Mouse (Mus musculus) stomach, embryonic 15.5 days (tissue): ENCODE measurements around the gene Camta2. TPM values are rescaled to one million over a fixed set of nuclear protein-coding genes. Genes with fewer than 3 reads are reported as not detected.
A peak's percentile ranks its signal among the peaks of the same experiment; 100 is the strongest.

Experiments used
- ATAC-seq: fragments of 200-750 bp; cut with Nextera tagmentation; 2 replicates; pipeline ENCODE4 v1.8.0; 2017; ENCODE audit warnings: low read depth, moderate number of reproducible peaks, moderate TSS enrichment; ENCODE audit not compliant: insufficient read depth, low FRiP score
- H3K27ac ChIP-seq: fragments of 300-500 bp; sonication (generic); 2 replicates; pipeline ENCODE4 v1.5.1; 2015; ENCODE audit warnings: mild to moderate bottlenecking, inconsistent platforms
- H3K27me3 ChIP-seq: fragments of 300-500 bp; sonication (generic); replicated peaks from 2 replicates; pipeline ENCODE4 v1.6.1; 2015; ENCODE audit warnings: inconsistent platforms
- H3K36me3 ChIP-seq: fragments of 300-500 bp; sonication (generic); 2 replicates; pipeline ENCODE4 v1.6.1; 2015; ENCODE audit warnings: inconsistent platforms
- H3K4me1 ChIP-seq: fragments of 300-500 bp; sonication (generic); 2 replicates; pipeline ENCODE4 v1.6.1; 2015; ENCODE audit warnings: inconsistent platforms
- H3K4me2 ChIP-seq: fragments of 300-500 bp; sonication (generic); 2 replicates; pipeline ENCODE4 v1.6.1; 2015; ENCODE audit warnings: mild to moderate bottlenecking, inconsistent platforms
- H3K4me3 ChIP-seq: fragments of 300-500 bp; sonication (generic); replicated peaks from 2 replicates; pipeline ENCODE4 v1.5.1; 2015; ENCODE audit warnings: inconsistent platforms
- H3K9ac ChIP-seq: fragments of 300-500 bp; sonication (generic); 2 replicates; pipeline ENCODE4 v1.6.1; 2015; ENCODE audit warnings: inconsistent platforms
- H3K9me3 ChIP-seq: fragments of 300-500 bp; sonication (generic); 2 replicates; pipeline ENCODE4 v1.6.1; 2016; ENCODE audit warnings: inconsistent platforms
- WGBS: fragments of 180-500 bp; shearing (Covaris S2); methylation state at CpG from one replicate; pipeline ENCODE4 v1.1.7; 2015; 5-methylcytosine and 5-hydroxymethylcytosine counted together
- polyA plus RNA-seq: library from polyadenylated mRNA; unstranded; fragments of >200 nt; fragmentation: Nextera tagmentation; extraction: Ambion mirVana; gene quantifications from 2 replicates; pipeline ENCODE4 v1.2.1, GENCODE M21; 2015

Camta2 gene
- polyA plus RNA-seq, 1 experiment from 2014 or later: 13.0 TPM

- Histone ChIP-seq H3K9ac (no peak overlapping the region), H3K4me2 (no peak overlapping the region), H3K36me3 (peaks cover 36% of the 10 kb centered on the region), H3K4me3 (no peak overlapping the region), H3K27ac (no peak overlapping the region), H3K27me3 (no peaks in the 10 kb centered on the region), H3K4me1 (no peaks in the 10 kb centered on the region), H3K9me3 (no peaks in the 10 kb centered on the region)
- WGBS: 91% methylated on average over 10 of the region's 10 CpGs
- no peak for ATAC-seq
These were observed 23.1 kb upstream of the Camta2 start for GRCm38 (mm10) chr11:70711026-70711425.

GRCm38 (mm10) chr11:70706127-70706526 lies 18.2 kb upstream of the Camta2 start:
- Histone ChIP-seq H3K4me3 (no peak overlapping the region), H3K27ac (no peak overlapping the region), H3K4me1 (peaks cover 17% of the 10 kb centered on the region), H3K9ac (no peak overlapping the region), H3K9me3 (no peaks in the 10 kb centered on the region), H3K36me3 (peaks cover 59% of the 10 kb centered on the region), H3K27me3 (no peaks in the 10 kb centered on the region), H3K4me2 (no peak overlapping the region)
- no peak for ATAC-seq
- WGBS: 66% methylated on average over 3 of the region's 3 CpGs

- Histone ChIP-seq H3K9me3 (no peaks in the 10 kb centered on the region), H3K27me3 (no peaks in the 10 kb centered on the region), H3K4me1 (peaks cover 19% of the 10 kb centered on the region), H3K36me3 (peaks cover 41% of the 10 kb centered on the region), H3K4me2 (peak overlapping the region; percentile 80; the same call in 1 of the 2 replicates), H3K4me3 (no peak overlapping the region), H3K27ac (no peak overlapping the region), H3K9ac (no peak overlapping the region)
- 70% methylated on average over 6 of the region's 6 CpGs for WGBS
- ATAC-seq: no peak
These were observed 14.9 kb upstream of the Camta2 start for GRCm38 (mm10) chr11:70702781-70703180.

- Histone ChIP-seq H3K4me3 (0 out of 2 replicates have a peak overlapping the region, but pooled peaks have one; percentile 85), H3K27ac (no peak overlapping the region), H3K27me3 (no peaks in the 10 kb centered on the region), H3K4me1 (peaks cover 19% of the 10 kb centered on the region), H3K9me3 (no peaks in the 10 kb centered on the region), H3K9ac (no peak overlapping the region), H3K36me3 (peaks cover 35% of the 10 kb centered on the region), H3K4me2 (peak overlapping the region; percentile 80)
- 73% methylated on average over 6 of the region's 6 CpGs for WGBS
- ATAC-seq: no peak
These were observed 14.3 kb upstream of the Camta2 start for GRCm38 (mm10) chr11:70701984-70702733.

GRCm38 (mm10) chr11:70701221-70701955 lies 13.5 kb upstream of the Camta2 start:
- Histone ChIP-seq H3K4me3 (peak overlapping the region; percentile 85), H3K27me3 (no peaks in the 10 kb centered on the region), H3K9me3 (no peaks in the 10 kb centered on the region), H3K4me1 (peaks cover 19% of the 10 kb centered on the region), H3K27ac (peak overlapping the region; percentile 94), H3K4me2 (peak overlapping the region; percentile 80), H3K9ac (peak overlapping the region; percentile 88), H3K36me3 (peaks cover 27% of the 10 kb centered on the region)
- no peak for ATAC-seq
- WGBS: 16% methylated on average over 10 of the region's 10 CpGs

GRCm38 (mm10) chr11:70700613-70701012 lies 12.7 kb upstream of the Camta2 start:
- Histone ChIP-seq H3K27ac (peak overlapping the region; percentile 94), H3K9me3 (no peaks in the 10 kb centered on the region), H3K36me3 (peaks cover 19% of the 10 kb centered on the region), H3K4me3 (peak overlapping the region; percentile 85), H3K4me1 (peaks cover 19% of the 10 kb centered on the region), H3K9ac (peak overlapping the region; percentile 88), H3K27me3 (no peaks in the 10 kb centered on the region), H3K4me2 (peak overlapping the region; percentile 80)
- peak; percentile 23 for ATAC-seq
- WGBS: under 1% methylated on average over 34 of the region's 34 CpGs

- Histone ChIP-seq H3K4me1 (peaks cover 19% of the 10 kb centered on the region), H3K36me3 (peaks cover 13% of the 10 kb centered on the region), H3K9me3 (no peaks in the 10 kb centered on the region), H3K27ac (peak within 1 kb of the TSS; percentile 94), H3K27me3 (no peaks in the 10 kb centered on the region), H3K4me2 (peak within 1 kb of the TSS; percentile 80), H3K9ac (peak within 1 kb of the TSS; percentile 88), H3K4me3 (peak within 1 kb of the TSS; percentile 85)
- peak; percentile 95 for ATAC-seq
- WGBS: 1% methylated on average over 57 of the region's 69 CpGs
These were observed 12.0 kb upstream of the Camta2 start, which contains the start of the genes Inca1 and Kif1c for GRCm38 (mm10) chr11:70699722-70700556. Inca1 (minus strand) TSS chr11:70700155. Kif1c (plus strand) TSS chr11:70700548.

- no peaks in the 10 kb centered on the region for H3K27me3 ChIP-seq
- no peak overlapping the region for H3K9ac ChIP-seq
- 0 out of 2 replicates have a peak, but pooled peaks cover 4% of the 10 kb centered on the region for H3K36me3 ChIP-seq
- no peak for ATAC-seq
- H3K4me3 ChIP-seq: no peak overlapping the region
- WGBS: 74% methylated on average over 2 of the region's 2 CpGs
- no peak overlapping the region for H3K27ac ChIP-seq
- H3K4me1 ChIP-seq: peaks cover 19% of the 10 kb centered on the region
- H3K9me3 ChIP-seq: no peaks in the 10 kb centered on the region
- no peak overlapping the region for H3K4me2 ChIP-seq
These were observed 11.1 kb upstream of the Camta2 start for GRCm38 (mm10) chr11:70699051-70699450.

- Histone ChIP-seq H3K9ac (no peak overlapping the region), H3K4me1 (peaks cover 14% of the 10 kb centered on the region)
These were observed 9.5 kb upstream of the Camta2 start for GRCm38 (mm10) chr11:70697376-70697775.

GRCm38 (mm10) chr11:70693504-70693903 lies 5.6 kb upstream of the Camta2 start:
- no peak for ATAC-seq
- Histone ChIP-seq H3K36me3 (no peaks in the 10 kb centered on the region), H3K4me1 (peaks cover 10% of the 10 kb centered on the region), H3K9ac (no peak overlapping the region), H3K4me2 (no peak overlapping the region), H3K9me3 (no peaks in the 10 kb centered on the region), H3K27ac (no peak overlapping the region), H3K27me3 (no peaks in the 10 kb centered on the region), H3K4me3 (no peak overlapping the region)
- 64% methylated on average over 3 of the region's 3 CpGs for WGBS

More at GRCm38 (mm10) chr11:70697376-70697775, 9.5 kb upstream of the Camta2 start:
- 65% methylated on average over 3 of the region's 3 CpGs for WGBS
- H3K9me3 ChIP-seq: no peaks in the 10 kb centered on the region
- H3K27me3 ChIP-seq: no peaks in the 10 kb centered on the region
- ATAC-seq: no peak
- H3K4me2 ChIP-seq: no peak overlapping the region
- H3K36me3 ChIP-seq: no peaks in the 10 kb centered on the region
- no peak overlapping the region for H3K4me3 ChIP-seq
- no peak overlapping the region for H3K27ac ChIP-seq

GRCm38 (mm10) chr11:70689578-70689977 lies 1.7 kb upstream of the Camta2 start:
- H3K36me3 ChIP-seq: 0 out of 2 replicates have a peak, but pooled peaks cover 8% of the 10 kb centered on the region
- no peak overlapping the region for H3K4me3 ChIP-seq
- 36% methylated on average over 4 of the region's 4 CpGs for WGBS
- H3K27ac ChIP-seq: no peak overlapping the region
- peaks cover 14% of the 10 kb centered on the region for H3K4me1 ChIP-seq
- no peak for ATAC-seq
- H3K9me3 ChIP-seq: no peaks in the 10 kb centered on the region
- no peaks in the 10 kb centered on the region for H3K27me3 ChIP-seq
- H3K9ac ChIP-seq: no peak overlapping the region
- H3K4me2 ChIP-seq: no peak overlapping the region
